Mouse (Mus musculus): ENCODE data around the gene Drd4. TPM values are rescaled to one million over a fixed set of nuclear protein-coding genes. Genes with fewer than 3 reads are reported as not detected.

The Drd4 gene
- total and polyA plus RNA-seq, 3 experiments, result not detected

DNA sequence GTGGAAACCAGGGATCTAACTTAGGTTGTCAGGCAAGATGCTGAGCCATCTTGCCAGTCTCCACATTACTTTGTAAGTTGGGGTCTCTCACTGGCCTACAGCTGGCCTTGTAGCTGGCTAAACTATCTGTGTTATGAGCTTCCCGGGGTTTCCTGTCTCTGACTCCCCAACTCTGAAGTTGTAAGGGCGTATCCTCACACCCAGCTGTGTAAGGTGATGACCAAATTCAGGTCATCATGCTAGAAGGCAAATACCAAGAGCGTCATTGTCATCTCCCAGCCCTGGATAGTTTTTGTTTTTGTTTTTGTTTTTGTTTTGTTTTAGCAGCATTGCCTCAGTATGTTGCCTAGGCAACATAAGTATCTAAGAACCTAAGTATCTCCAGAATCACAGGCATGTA, 21.2 kb upstream of the Drd4 start:
- TF ChIP-seq NRF1 (IDR thresholded peaks at IDR 0.05; ENCODE audit: insufficient read depth, low read depth, low read length, poor library complexity, severe bottlenecking) (no peak), MEF2A (IDR thresholded peaks at IDR 0.05; ENCODE audit: extremely low read depth, insufficient replicate concordance, low read depth, low read length, poor library complexity, severe bottlenecking) (no peak), CHD1 (IDR thresholded peaks at IDR 0.05; ENCODE audit: low read depth, low read length) (no peak), POLR2AphosphoS5 (IDR thresholded peaks at IDR 0.05; ENCODE audit: borderline replicate concordance, low read depth, low read length) (no peak), SIN3A (IDR thresholded peaks at IDR 0.05; ENCODE audit: low read length) (no peak), TAL1 (IDR thresholded peaks at IDR 0.05; ENCODE audit: low read length) (no peak), ZNF384 (IDR thresholded peaks at IDR 0.05; ENCODE audit: low read depth, low read length) (no peak), ZKSCAN1 (IDR thresholded peaks at IDR 0.05; ENCODE audit: low read depth, low read length) (no peak)
- no peak overlapping the region for H3K4me3 ChIP-seq (ENCODE audit: control insufficient read depth in 1 of 2, insufficient read depth in 1 of 2, low read depth in 2 of 2, low read length in 2 of 2)
- H3K27ac ChIP-seq (ENCODE audit: control insufficient read depth, low read depth, low read length), result no peak overlapping the region
- no peak for DNase-seq (ENCODE audit: low read depth, low spot score)
- H3K9me3 ChIP-seq (replicated peaks; ENCODE audit: insufficient read depth, low read length), result no peaks in the 10 kb centered on the region
- H3K27me3 ChIP-seq (ENCODE audit: control insufficient read depth in 1 of 2, insufficient read depth in 2 of 2, low read length in 2 of 2), result no peaks in the 10 kb centered on the region
- no peaks in the 10 kb centered on the region for H3K79me2 ChIP-seq (ENCODE audit: control insufficient read depth, insufficient read depth, low read length, poor library complexity)
- H3K4me1 ChIP-seq (ENCODE audit: control insufficient read depth in 1 of 2, insufficient read depth in 2 of 2, low read length in 2 of 2), result peaks cover 2 to 3% of the 10 kb centered on the region in 2 experiments; a peak in 2 of 4 replicates
- no peaks in the 10 kb centered on the region; a peak in 1 of 4 replicates for H3K36me3 ChIP-seq (ENCODE audit: control insufficient read depth in 1 of 2, insufficient read depth in 2 of 2, low read length in 2 of 2)
- H3K9ac ChIP-seq (ENCODE audit: control insufficient read depth, low read depth, low read length, poor library complexity, severe bottlenecking), result no peak overlapping the region

DNA sequence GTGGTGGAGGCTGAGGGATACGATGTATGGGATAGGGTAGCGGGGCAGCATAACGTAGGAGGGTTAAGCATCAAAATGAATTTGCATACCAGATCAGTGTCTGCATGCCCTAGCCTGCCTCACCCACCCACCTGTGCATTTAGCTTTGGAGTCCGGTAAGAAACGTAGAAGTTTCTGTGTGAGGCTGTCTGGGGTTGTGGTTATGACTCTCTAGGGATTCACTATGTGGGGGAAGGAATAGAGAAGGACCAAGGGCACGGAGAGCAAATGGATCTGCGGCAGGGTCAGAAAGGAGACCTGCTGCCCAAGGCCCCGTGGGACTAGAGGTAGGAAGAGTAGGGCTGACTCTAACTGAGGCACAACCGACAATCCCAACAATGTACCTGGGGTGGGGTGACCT, 16.4 kb upstream of the Drd4 start:
- Histone ChIP-seq H3K27me3 (ENCODE audit: control insufficient read depth in 1 of 2, insufficient read depth in 2 of 2, low read length in 2 of 2) (no peaks in the 10 kb centered on the region), H3K36me3 (ENCODE audit: control insufficient read depth in 1 of 2, insufficient read depth in 2 of 2, low read length in 2 of 2) (no peaks in the 10 kb centered on the region), H3K4me3 (ENCODE audit: control insufficient read depth in 1 of 2, insufficient read depth in 1 of 2, low read depth in 2 of 2, low read length in 2 of 2) (no peak overlapping the region), H3K9me3 (replicated peaks; ENCODE audit: insufficient read depth, low read length) (no peaks in the 10 kb centered on the region), H3K79me2 (ENCODE audit: control insufficient read depth, insufficient read depth, low read length, poor library complexity) (no peaks in the 10 kb centered on the region), H3K4me1 (ENCODE audit: control insufficient read depth in 1 of 2, insufficient read depth in 2 of 2, low read length in 2 of 2) (no peaks in the 10 kb centered on the region), H3K9ac (ENCODE audit: control insufficient read depth, low read depth, low read length, poor library complexity, severe bottlenecking) (no peak overlapping the region), H3K27ac (ENCODE audit: control insufficient read depth, low read depth, low read length) (no peak overlapping the region)
- TF ChIP-seq USF1 (IDR thresholded peaks at IDR 0.05; ENCODE audit: low read depth, low read length) (no peak), MAZ (IDR thresholded peaks at IDR 0.05; ENCODE audit: low read depth, low read length) (no peak), MEF2A (IDR thresholded peaks at IDR 0.05; ENCODE audit: extremely low read depth, insufficient replicate concordance, low read depth, low read length, poor library complexity, severe bottlenecking) (no peak), MAFK (IDR thresholded peaks at IDR 0.05; ENCODE audit: borderline replicate concordance, low read depth, low read length) (no peak), TBP (IDR thresholded peaks at IDR 0.05; ENCODE audit: low read depth, low read length) (no peak), ZMIZ1 (IDR thresholded peaks at IDR 0.05; ENCODE audit: low read depth, low read length) (no peak), GABPA (IDR thresholded peaks at IDR 0.05; ENCODE audit: low read depth, low read length) (no peak), POLR2AphosphoS5 (IDR thresholded peaks at IDR 0.05; ENCODE audit: borderline replicate concordance, low read depth, low read length) (no peak), CHD2 (IDR thresholded peaks at IDR 0.05; ENCODE audit: low read length) (no peak)
- DNase-seq (ENCODE audit: low read depth, low spot score), result no peak
